Mouse (Mus musculus): ENCODE measurements at regions not wholly inside any gene's neighbourhood (a gene's known extent, or its start where the extent isn't known, plus 50 kb on each side); places are given as distances from the start of the nearest gene placed in this dataset.

DNA sequence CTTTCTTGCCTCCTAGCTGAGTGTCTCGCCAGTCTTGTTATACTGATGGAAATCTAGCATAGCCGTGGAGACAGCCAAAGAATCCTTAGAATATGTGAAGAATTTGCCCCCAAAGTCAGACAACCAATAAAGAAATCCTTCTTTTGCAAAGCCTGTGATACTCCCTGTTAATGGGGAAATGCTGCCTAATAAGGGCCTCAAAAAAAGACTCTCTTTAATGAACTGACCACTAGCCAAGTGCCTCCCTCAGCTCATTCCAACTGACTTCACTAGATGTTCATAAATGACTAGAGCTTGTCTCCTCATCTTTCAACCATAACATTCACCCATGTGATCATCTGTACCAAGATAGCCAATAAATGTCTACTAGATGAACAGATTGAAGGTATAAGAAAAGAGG is 62.3 kb upstream of the N6amt1 start:
- TF ChIP-seq CTCF (IDR thresholded peaks at IDR 0.05; ENCODE audit: low read depth, low read length) = no peak
- TF ChIP-seq GATA1 (IDR thresholded peaks at IDR 0.05; ENCODE audit: borderline replicate concordance, low read length) = no peak
- no peak for TF ChIP-seq TAL1 (conservative IDR thresholded peaks at IDR 0.05; ENCODE audit: low read depth, low read length)
- no peak for TF ChIP-seq GATA2 (IDR thresholded peaks at IDR 0.05; ENCODE audit: borderline replicate concordance, low read depth, low read length)

Data from G1E (cell line).